Mouse (Mus musculus): ENCODE data around the gene Olfr1532-ps1. TPM values are rescaled to one million over a fixed set of nuclear protein-coding genes. Genes with fewer than 3 reads are reported as not detected.
A peak's percentile ranks its signal among the peaks of the same experiment; 100 is the strongest.
"Not testable (repeated sequence)": the region's sequence is repeated elsewhere in the genome, so short reads cannot be mapped to it uniquely, and the experiment has no call there.

Gene Olfr1532-ps1
- total RNA-seq (2021), result not detected

DNA sequence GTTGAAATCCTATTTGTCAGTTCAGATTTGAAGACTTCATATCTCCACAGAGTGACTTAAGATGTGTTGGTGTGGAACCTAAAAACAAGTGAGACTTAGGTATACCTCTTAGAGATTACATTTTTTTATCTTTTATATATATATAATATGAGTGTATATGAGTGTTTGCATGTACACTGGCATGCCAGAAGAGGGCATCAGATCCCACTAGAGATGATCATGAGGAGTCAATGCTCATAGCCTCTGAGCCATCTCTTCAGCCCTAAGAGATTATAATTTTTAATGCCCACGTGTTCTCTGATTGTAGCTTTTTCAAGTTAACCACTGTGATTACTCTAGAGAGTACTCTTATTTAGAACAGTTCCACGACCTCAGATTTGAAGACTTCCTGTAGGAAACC, at the start of gene Olfr1532-ps1:
TSS of gene Olfr1532-ps1 (plus strand) at position 326 of the 400 bp plus-strand sequence.
- intact Hi-C loops (cut with DNase I), result no loop called here

DNA sequence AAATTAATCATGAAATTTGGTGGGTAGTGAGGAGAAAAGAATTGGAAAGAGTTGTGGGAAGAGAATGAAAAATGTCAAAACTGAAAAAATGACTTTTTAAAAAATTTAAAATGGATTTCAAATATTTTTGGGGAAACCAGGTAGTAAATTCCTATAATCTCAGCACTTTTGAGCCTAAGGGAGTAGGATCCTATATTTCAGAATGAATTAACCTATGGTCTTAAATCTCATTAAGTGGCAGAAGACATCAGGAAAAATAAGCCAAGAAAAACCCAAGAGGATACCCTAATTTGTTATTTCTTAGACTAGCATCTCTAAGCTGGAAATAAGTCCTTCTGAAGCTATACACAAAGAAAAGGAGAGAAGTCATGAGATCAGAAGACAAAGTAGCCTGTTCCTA, 44.9 kb upstream of the Olfr1532-ps1 start, which contains the start of gene Olfr704:
TSS of gene Olfr704 (plus strand) at position 301 of the 400 bp plus-strand sequence.
- intact Hi-C loops (cut with DNase I), result no loop called here
- DNase-seq, result no peak

More for the DNA sequence above, at the start of gene Olfr1532-ps1:
- no peak for DNase-seq

GRCm38 (mm10) chr7:106876791-106877190, 31.0 kb upstream of the Olfr1532-ps1 start, which contains the start of gene Olfr705:
Olfr705 (minus strand) TSS chr7:106876891.
- DNase-seq, result no peak
- intact Hi-C loops (cut with DNase I), result no loop called here

DNA sequence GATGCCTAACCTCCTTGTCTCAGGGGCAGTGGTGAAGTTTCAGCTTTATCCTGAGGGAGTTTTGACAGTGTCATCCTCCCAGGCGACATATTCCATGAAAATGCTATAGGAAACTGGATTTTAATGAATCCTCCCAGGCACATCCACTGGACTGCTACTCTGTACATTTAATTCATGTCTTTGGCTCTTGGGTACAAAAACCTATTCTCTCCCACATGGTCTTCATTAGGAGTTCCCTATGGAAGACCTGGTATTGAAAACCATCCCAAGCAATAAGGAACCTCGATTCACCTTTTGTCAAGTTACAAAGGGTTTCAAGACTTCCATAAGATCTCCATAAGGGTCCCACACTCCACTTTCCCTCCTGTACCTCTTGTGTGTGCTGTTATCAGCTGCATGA, 19.7 kb upstream of the Olfr1532-ps1 start, which contains the start of gene Olfr706:
TSS of gene Olfr706 (minus strand) at position 101 of the 400 bp plus-strand sequence.
- intact Hi-C loops (cut with DNase I), result no loop called here

DNA sequence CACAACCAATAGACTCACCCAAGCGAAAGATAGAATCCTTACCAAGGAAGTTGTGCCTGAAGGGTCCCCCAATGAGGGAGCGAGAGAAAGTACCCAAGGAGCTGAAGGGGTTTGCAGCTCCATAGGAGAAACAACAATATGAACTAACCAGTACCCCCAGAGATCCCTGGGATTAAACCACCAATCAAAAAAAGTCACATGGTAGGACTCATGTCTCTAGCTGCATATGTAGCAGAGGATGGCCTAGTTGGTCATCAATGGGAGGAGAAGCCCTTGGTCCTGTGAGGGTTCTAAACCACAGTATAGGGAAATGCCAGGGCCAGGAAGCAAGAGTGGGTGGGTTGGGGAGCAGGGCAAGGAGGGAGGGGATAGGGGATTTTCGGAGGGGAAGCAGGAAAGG, 6.7 kb upstream of the Olfr1532-ps1 start, which contains the start of gene Olfr707:
TSS of gene Olfr707 (minus strand) at position 101 of the 400 bp plus-strand sequence.
- intact Hi-C loops (cut with DNase I), result not testable (repeated sequence)

More for the DNA sequence above, 19.7 kb upstream of the Olfr1532-ps1 start, which contains the start of gene Olfr706:
- DNase-seq, result no peak

GRCm38 (mm10) chr7:106920961-106921360, 13.2 kb downstream of the Olfr1532-ps1 start:
- intact Hi-C loops (cut with DNase I), result not testable (repeated sequence)
- DNase-seq, result peak in 1 of 2 experiments; percentile 2

More for the DNA sequence above, 6.7 kb upstream of the Olfr1532-ps1 start, which contains the start of gene Olfr707:
- DNase-seq, result not testable (repeated sequence)

DNA sequence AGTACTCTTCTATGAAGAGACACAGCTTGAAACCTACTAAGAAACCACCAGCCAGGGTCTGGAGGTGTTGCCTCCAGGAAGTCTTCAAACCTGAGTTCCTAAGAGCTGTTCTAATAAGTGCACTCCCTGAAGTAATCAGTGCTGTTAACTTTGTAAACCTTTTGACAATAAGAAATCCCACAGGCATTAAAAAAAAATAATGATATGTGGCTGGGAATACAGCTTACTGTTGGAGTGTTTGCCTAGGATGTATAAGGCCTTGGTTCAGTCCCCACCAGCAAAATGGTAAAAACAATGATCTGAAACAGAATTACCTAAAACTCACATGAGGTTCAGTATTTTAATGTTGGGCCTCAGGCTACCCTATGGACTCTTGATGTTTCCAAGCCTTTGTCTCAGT, 24.3 kb downstream of the Olfr1532-ps1 start, which contains the start of gene Olfr709-ps1:
TSS of gene Olfr709-ps1 (minus strand) at position 101 of the 400 bp plus-strand sequence.
- intact Hi-C loops (cut with DNase I), result no loop called here
- DNase-seq, result no peak

- no peak for DNase-seq
- intact Hi-C loops (cut with DNase I), result no loop called here
Measured at GRCm38 (mm10) chr7:106948212-106948611, 40.4 kb downstream of the Olfr1532-ps1 start, which contains the start of gene Olfr710. Olfr710 (minus strand) TSS chr7:106948312.

DNA sequence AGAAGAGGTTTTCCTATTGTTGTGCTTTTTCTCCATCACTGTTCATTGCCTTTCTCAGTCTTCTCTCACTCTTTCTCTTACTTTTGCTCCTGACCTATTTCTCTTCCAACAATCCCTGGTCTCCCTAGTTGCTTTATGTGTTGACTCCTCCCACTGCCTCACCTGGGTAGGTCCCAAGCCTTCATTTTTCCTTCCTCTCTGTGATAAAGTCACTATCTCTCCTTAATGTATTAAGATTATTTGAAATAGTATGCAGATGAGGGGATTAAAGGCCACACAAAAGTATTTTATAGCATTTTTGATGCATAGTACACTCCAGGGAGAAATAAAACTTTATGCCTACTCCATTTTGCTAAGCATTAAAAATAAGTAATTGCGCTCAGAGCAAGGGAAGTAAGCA, 56.0 kb downstream of the Olfr1532-ps1 start, which contains the start of gene Olfr6:
TSS of gene Olfr6 (minus strand) at position 101 of the 400 bp plus-strand sequence.
- intact Hi-C loops (cut with DNase I), result no loop called here
- no peak for DNase-seq

Other genes starting within 250 kb of the Olfr1532-ps1 start
- gene Olfr693, start 227.4 kb upstream of the Olfr1532-ps1 start, total RNA-seq (2021), result not detected
- gene Olfr694, start 216.2 kb upstream of the Olfr1532-ps1 start, total RNA-seq (2021), result not detected
- not detected for gene Olfr695, start 191.6 kb upstream of the Olfr1532-ps1 start, total RNA-seq (2021)
- not detected for gene Olfr697, start 165.6 kb upstream of the Olfr1532-ps1 start, total RNA-seq (2021)
- not detected for gene Olfr698, start 152.6 kb upstream of the Olfr1532-ps1 start, total RNA-seq (2021)
- not detected for gene Olfr699, start 114.8 kb upstream of the Olfr1532-ps1 start, total RNA-seq (2021)
- not detected for gene Olfr700, start 99.2 kb upstream of the Olfr1532-ps1 start, total RNA-seq (2021)
- gene Olfr701, start 93.9 kb upstream of the Olfr1532-ps1 start, total RNA-seq (2021), result not detected
- gene Olfr702, start 74.1 kb upstream of the Olfr1532-ps1 start, total RNA-seq (2021), result not detected
- not detected for gene Olfr703, start 64.6 kb upstream of the Olfr1532-ps1 start, total RNA-seq (2021)
- not detected for gene Olfr704, start 44.8 kb upstream of the Olfr1532-ps1 start, total RNA-seq (2021)
- gene Olfr705, start 31.1 kb upstream of the Olfr1532-ps1 start, total RNA-seq (2021), result not detected
- not detected for gene Olfr706, start 19.8 kb upstream of the Olfr1532-ps1 start, total RNA-seq (2021)
- not detected for gene Olfr707, start 6.8 kb upstream of the Olfr1532-ps1 start, total RNA-seq (2021)
- gene Olfr709-ps1, start 24.2 kb downstream of the Olfr1532-ps1 start, total RNA-seq (2021), result not detected
- gene Olfr710, start 40.3 kb downstream of the Olfr1532-ps1 start, total RNA-seq (2021), result not detected
- gene Olfr6, start 55.9 kb downstream of the Olfr1532-ps1 start, total RNA-seq (2021), result not detected
- gene Olfr711, start 67.5 kb downstream of the Olfr1532-ps1 start, total RNA-seq (2021), result not detected
- gene Olfr2, start 98.1 kb downstream of the Olfr1532-ps1 start, total RNA-seq (2021), result not detected
- gene Olfr713, start 123.2 kb downstream of the Olfr1532-ps1 start, total RNA-seq (2021), result not detected
- gene Olfr714, start 163.0 kb downstream of the Olfr1532-ps1 start, total RNA-seq (2021), result not detected
- not detected for gene Olfr17, start 185.2 kb downstream of the Olfr1532-ps1 start, total RNA-seq (2021)
- not detected for gene Olfr715b, start 202.4 kb downstream of the Olfr1532-ps1 start, total RNA-seq (2021)
- not detected for gene Olfr715, start 223.1 kb downstream of the Olfr1532-ps1 start, total RNA-seq (2021)
- not detected for gene Olfr716, start 230.3 kb downstream of the Olfr1532-ps1 start, total RNA-seq (2021)

Data from heart, postnatal 10 days (tissue).